35 mouse cellular contexts compared by ENCODE assay signal in the genomic region with DNA sequence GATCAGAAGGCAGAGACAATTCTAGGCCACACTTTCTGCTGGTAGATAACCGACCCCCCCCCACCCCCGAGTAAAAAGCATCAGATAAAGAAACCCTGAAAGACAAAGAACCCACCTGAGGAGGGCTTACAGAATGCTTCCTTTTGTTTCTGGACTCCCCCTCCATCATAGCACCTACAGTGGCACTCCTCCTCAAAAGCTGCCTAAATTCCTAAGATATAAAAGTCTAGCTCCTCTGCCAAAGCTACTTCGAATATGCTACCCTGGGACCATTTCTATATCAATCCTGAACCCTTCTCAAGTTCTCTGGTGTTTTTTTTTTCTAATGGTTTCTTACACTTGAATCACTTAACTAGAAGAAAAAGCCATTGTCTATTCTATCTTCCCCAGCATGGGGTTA. TPM values are rescaled to one million over a fixed set of nuclear protein-coding genes. Genes with fewer than 3 reads are reported as not detected.
"Had no signal": no experiment of that assay in that cellular context is flagged by ENCODE, and none has a peak within 500 bp of the region (broad histone marks: within the 10 kb centered on the region; RNA-seq: fewer than 3 reads in every experiment).

No protein-coding gene starts in this region.

- DNase-seq: heart, postnatal 10 days; heart, postnatal 14 days; heart, postnatal 36 days; heart, postnatal 4 days; kidney, adult 11 months; kidney, adult 18-20 months; kidney, adult 2 months; kidney, adult 8-10 months; kidney, adult 9 months; kidney, postnatal 10 days; kidney, postnatal 14 days; kidney, postnatal 25 days; kidney, postnatal 36 days; kidney, postnatal 4 days; layer of hippocampus, adult 9-11 months; layer of hippocampus, postnatal 36 days had no signal

- H3K4me3 ChIP-seq: heart, embryonic 12.5 days; heart, embryonic 13.5 days; heart, embryonic 15.5 days; hindbrain, embryonic 10.5 days; hindbrain, embryonic 12.5 days; hindbrain, embryonic 13.5 days; hindbrain, embryonic 15.5 days; intestine, embryonic 15.5 days; kidney, embryonic 15.5 days; layer of hippocampus, adult 2 months; left cerebral cortex, adult 2 months had no signal

- ATAC-seq: hindbrain, embryonic 16.5 days; hindbrain, postnatal 0 days; inflammation-experienced regulatory T-cells, adult 6 months; intestine, embryonic 15.5 days; intestine, embryonic 16.5 days; intestine, postnatal 0 days had no signal

- H3K4me1 ChIP-seq: heart, embryonic 12.5 days; heart, embryonic 13.5 days; heart, embryonic 15.5 days; hindbrain, embryonic 12.5 days; hindbrain, embryonic 13.5 days; hindbrain, embryonic 15.5 days; intestine, embryonic 15.5 days; kidney, embryonic 15.5 days had no signal

- H3K27ac ChIP-seq: heart, embryonic 13.5 days; heart, embryonic 15.5 days; hindbrain, embryonic 10.5 days; hindbrain, embryonic 12.5 days; hindbrain, embryonic 13.5 days; hindbrain, embryonic 14.5 days; hindbrain, embryonic 15.5 days; hindbrain, postnatal 0 days; intestine, embryonic 15.5 days; kidney, embryonic 15.5 days; kidney, postnatal 0 days; layer of hippocampus, adult 2 months; left cerebral cortex, adult 2 months had no signal

RNA-seq across cellular contexts. Expression of a gene that starts 9.1 kb away (rescaled TPM):
- total RNA-seq: hematopoietic stem cell, adult 5-6 weeks had no signal
- polyA plus RNA-seq: inflammation-experienced regulatory T-cells, adult 6 months had no signal
